Mouse (Mus musculus) embryonic fibroblast, embryonic 13.5 days (primary cell): ENCODE data around the gene Llgl1. TPM values are rescaled to one million over a fixed set of nuclear protein-coding genes. Genes with fewer than 3 reads are reported as not detected.
A peak's percentile ranks its signal among the peaks of the same experiment; 100 is the strongest.

Experiments
- H3K27ac ChIP-seq: 2 replicates; pipeline ENCODE4 v1.5.1; 2012; ENCODE audit warnings: low read length, control low read depth, inconsistent platforms; ENCODE audit not compliant: insufficient read depth
- H3K4me1 ChIP-seq: 2 replicates; pipeline ENCODE4 v1.6.1; 2011; ENCODE audit warnings: low read length; ENCODE audit not compliant: control insufficient read depth, insufficient read depth
- H3K4me3 ChIP-seq: 2 replicates; pipeline ENCODE4 v1.5.1; 2011; ENCODE audit warnings: mild to moderate bottlenecking, control low read depth, low read length; ENCODE audit not compliant: insufficient read depth
- CTCF ChIP-seq: IDR thresholded peaks from 2 replicates; pipeline ENCODE4 v1.5.1; 2011; ENCODE audit warnings: mild to moderate bottlenecking, control low read depth, low read length, moderate library complexity, borderline replicate concordance; ENCODE audit not compliant: insufficient read depth
- POLR2A ChIP-seq: IDR thresholded peaks from 2 replicates; pipeline ENCODE4 v1.6.1; 2011; ENCODE audit warnings: low read depth, mild to moderate bottlenecking, control low read depth, low read length, moderate library complexity
- polyA plus RNA-seq: library from polyadenylated mRNA; stranded (reverse); fragments of >200 nt; gene quantifications from 2 replicates; pipeline ENCODE4 v1.2.4, GENCODE M21; 2011; ENCODE audit warnings: low read depth; ENCODE audit not compliant: missing spikeins, insufficient read length

Gene Llgl1
- polyA plus RNA-seq, result 26.6 and 32.2 TPM in 2 replicates

- Histone ChIP-seq H3K27ac (peak within 1 kb of the TSS; percentile 58), H3K4me1 (no peaks in the 10 kb centered on the region), H3K4me3 (peak within 1 kb of the TSS; percentile 61)
- TF ChIP-seq POLR2A (peak; percentile 75), CTCF (no peak)
Measured at GRCm38 (mm10) chr11:60699524-60700075, at the start of gene Llgl1. Gene Llgl1 (plus strand): TSS chr11:60699723.

DNA sequence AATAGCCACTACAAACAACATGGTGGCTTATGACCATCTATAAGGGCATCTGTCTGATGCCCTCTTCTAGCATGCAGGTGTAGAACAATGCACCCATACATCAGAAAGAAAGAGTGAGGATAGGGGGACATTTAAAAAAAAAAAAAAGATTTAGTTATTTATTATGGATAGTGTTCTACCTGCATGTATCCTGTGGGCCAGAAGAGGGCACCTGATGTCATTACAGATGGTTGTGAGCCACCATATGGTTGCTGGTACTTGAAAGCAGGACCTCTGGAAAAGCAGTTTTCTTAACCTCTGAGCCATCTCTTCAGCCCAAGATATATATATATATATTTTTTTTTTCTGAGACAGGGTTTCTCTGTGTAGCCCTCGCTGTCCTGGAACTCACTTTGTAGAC lies 3.4 kb upstream of the Llgl1 start:
- Histone ChIP-seq H3K4me3 (no peak overlapping the region), H3K4me1 (no peaks in the 10 kb centered on the region), H3K27ac (no peak overlapping the region)
- no peak for TF ChIP-seq CTCF
- no peak for TF ChIP-seq POLR2A

- no peak for TF ChIP-seq POLR2A
- no peak for TF ChIP-seq CTCF
- Histone ChIP-seq H3K4me3 (no peak overlapping the region), H3K27ac (no peak overlapping the region), H3K4me1 (no peaks in the 10 kb centered on the region)
Measured at GRCm38 (mm10) chr11:60697561-60697960, 2.0 kb upstream of the Llgl1 start.

- Histone ChIP-seq H3K4me1 (no peaks in the 10 kb centered on the region), H3K27ac (peak overlapping the region; percentile 58), H3K4me3 (peak overlapping the region; percentile 35)
- TF ChIP-seq POLR2A, result peak; percentile 61
- no peak for TF ChIP-seq CTCF
Measured at GRCm38 (mm10) chr11:60698806-60699523, 558 bp upstream of the Llgl1 start.

DNA sequence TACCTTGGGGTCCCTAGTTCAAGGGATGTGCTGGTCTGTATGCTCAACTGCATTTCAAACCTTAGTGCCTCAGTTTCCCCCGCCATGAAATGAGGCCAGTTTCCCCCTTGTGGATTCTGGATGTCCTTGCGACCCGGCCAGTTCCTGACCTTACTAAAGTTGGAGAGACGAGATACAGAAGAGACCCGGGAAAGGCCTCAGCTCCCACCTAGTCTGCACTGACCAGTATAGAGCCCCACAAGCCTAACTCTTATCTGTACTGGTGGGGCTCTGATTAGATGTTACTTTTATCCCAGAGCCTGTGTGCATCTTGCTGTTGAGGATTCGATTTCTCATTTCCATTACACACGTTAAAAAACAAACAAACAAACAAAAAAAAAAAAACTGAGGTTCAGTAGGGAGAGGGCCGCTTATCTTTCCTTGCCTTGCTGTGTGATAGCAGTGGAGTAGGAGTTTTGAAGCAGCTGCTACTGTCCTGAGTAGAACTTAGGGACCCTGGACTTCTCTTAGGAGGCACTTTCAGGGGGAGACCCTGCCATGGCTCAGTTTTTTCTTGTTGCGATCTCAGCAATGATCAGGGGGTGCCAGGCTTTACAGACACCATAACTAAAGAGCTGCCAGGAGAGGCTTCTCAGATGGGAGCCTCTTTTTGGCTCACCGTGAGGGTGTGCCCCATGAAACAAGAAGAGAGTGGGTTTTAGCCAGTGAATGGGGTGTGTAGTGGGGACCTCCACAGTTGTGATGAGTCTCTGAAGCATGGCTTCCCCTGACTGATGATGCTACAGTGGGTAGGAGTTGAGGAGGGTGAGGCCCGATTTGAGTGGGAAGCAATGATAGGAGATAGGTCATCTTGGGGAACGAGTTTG lies 1.0 kb downstream of the Llgl1 start:
- Histone ChIP-seq H3K4me1 (no peaks in the 10 kb centered on the region), H3K27ac (no peak overlapping the region), H3K4me3 (peak overlapping the region; percentile 61)
- no peak for TF ChIP-seq CTCF
- no peak for TF ChIP-seq POLR2A

DNA sequence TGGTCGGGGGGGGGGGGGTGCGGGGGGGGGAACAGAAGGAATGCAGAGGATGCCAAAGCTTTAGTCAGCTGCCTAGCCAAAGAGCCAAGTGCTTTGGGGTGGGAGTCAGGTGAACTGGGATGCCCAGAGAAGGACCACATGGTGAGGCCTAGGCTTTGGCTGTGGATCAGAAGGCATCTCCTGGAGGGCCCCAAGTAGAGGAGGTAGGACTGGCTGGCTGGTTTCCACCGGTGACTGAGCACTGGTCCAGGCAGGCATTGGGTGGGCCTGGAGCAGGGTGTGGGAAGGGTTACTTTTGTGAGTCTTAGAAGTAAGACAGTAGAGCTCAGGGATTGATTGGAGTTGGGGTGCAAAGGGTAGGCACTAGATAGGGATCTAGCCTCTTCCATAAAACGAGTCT lies 2.1 kb downstream of the Llgl1 start:
- Histone ChIP-seq H3K27ac (no peak overlapping the region), H3K4me1 (no peaks in the 10 kb centered on the region), H3K4me3 (no peak overlapping the region)
- TF ChIP-seq CTCF (no peak), POLR2A (no peak)

GRCm38 (mm10) chr11:60703131-60703530 lies 3.6 kb downstream of the Llgl1 start:
- no peak for TF ChIP-seq POLR2A
- peak; percentile 77; the same call in 1 of the 2 replicates for TF ChIP-seq CTCF
- Histone ChIP-seq H3K4me1 (peaks cover 11% of the 10 kb centered on the region), H3K4me3 (no peak overlapping the region), H3K27ac (no peak overlapping the region)

DNA sequence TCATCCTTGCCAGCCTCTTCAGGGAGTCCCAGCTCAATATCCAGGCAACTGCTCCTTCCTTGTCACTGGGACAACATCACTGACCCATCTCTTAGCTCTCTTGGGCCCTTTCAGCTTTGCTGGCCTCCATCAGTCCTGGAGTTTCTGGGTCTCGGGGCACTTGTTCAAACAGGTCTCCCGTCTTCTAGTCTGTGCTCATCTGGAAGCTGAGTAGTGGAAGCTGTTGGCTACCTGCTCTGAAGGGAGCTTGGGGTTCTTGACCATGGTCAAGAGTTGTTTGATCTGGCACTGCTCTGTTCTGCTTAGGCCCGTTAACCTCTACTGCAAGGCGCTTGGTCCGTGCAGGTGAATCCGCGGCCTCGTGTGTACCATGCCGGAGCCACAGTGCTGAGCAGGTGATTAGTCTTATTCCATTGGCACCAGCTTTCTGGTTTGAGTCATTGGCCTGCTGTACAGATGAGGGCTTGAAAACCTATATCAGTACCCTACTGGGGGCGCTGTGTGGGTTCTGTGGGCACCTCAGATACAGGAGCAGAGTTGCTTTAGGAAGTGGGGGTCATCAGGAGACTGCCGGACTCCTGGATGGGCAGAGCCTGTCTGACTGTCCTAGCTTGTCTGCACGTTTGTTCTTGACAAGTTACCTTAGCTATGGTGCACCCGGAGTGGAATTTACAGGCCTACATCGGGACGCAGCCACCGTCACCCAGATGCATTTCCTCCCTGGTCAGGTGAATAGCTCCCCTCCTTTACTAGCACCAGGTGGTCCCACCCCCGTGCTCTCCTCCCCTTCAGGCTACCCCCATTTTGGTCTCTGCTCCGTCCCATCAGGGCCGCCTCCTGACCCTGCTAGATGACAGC lies 4.7 kb downstream of the Llgl1 start:
- peaks cover 13% of the 10 kb centered on the region for H3K4me1 ChIP-seq
- no peak overlapping the region for H3K4me3 ChIP-seq
- no peak overlapping the region for H3K27ac ChIP-seq
- no peak for TF ChIP-seq CTCF
- TF ChIP-seq POLR2A, result no peak

GRCm38 (mm10) chr11:60705255-60705654 lies 5.7 kb downstream of the Llgl1 start:
- H3K4me3 ChIP-seq, result no peak overlapping the region
- TF ChIP-seq CTCF (no peak), POLR2A (no peak)
- H3K4me1 ChIP-seq, result peaks cover 13% of the 10 kb centered on the region
- H3K27ac ChIP-seq, result no peak overlapping the region
